Mouse (Mus musculus) brain, adult 2 months (tissue): ENCODE results near the gene Nfib.

Source experiments
- DNase-seq: peaks from one replicate; pipeline ENCODE4 v3.0.0; 2011; ENCODE audit warnings: low read depth, low spot score

The Nfib gene

GRCm38 (mm10) chr4:82691126-82692008 is 14.2 kb downstream of the Nfib start:
- no peak for DNase-seq

- peak; percentile 93 for DNase-seq
Measured at GRCm38 (mm10) chr4:82690267-82690666, 15.3 kb downstream of the Nfib start.

- DNase-seq: no peak
Measured at GRCm38 (mm10) chr4:82686037-82686436, 19.5 kb downstream of the Nfib start.

- DNase-seq: peak; percentile 75
Measured at GRCm38 (mm10) chr4:82684088-82684715, 21.3 kb downstream of the Nfib start.

GRCm38 (mm10) chr4:82683583-82683982 is 22.0 kb downstream of the Nfib start:
- no peak for DNase-seq

GRCm38 (mm10) chr4:82676104-82676503 is 29.4 kb downstream of the Nfib start:
- DNase-seq: peak; percentile 53

GRCm38 (mm10) chr4:82667271-82667872 is 38.2 kb downstream of the Nfib start:
- no peak for DNase-seq

GRCm38 (mm10) chr4:82664436-82664835 is 41.1 kb downstream of the Nfib start:
- DNase-seq: peak; percentile 3

GRCm38 (mm10) chr4:82663749-82664381 is 41.7 kb downstream of the Nfib start:
- DNase-seq: no peak

GRCm38 (mm10) chr4:82662626-82663025 is 42.9 kb downstream of the Nfib start:
- no peak for DNase-seq

- peak; percentile 12 for DNase-seq
Measured at GRCm38 (mm10) chr4:82662222-82662621, 43.3 kb downstream of the Nfib start.

- DNase-seq: no peak
Measured at GRCm38 (mm10) chr4:82661215-82661614, 44.3 kb downstream of the Nfib start.

- DNase-seq: no peak
Measured at GRCm38 (mm10) chr4:82645679-82646078, 59.9 kb downstream of the Nfib start.

- no peak for DNase-seq
Measured at GRCm38 (mm10) chr4:82644797-82645196, 60.8 kb downstream of the Nfib start.

- DNase-seq: no peak
Measured at GRCm38 (mm10) chr4:82643734-82644085, 61.8 kb downstream of the Nfib start.

- DNase-seq: peak; percentile 71
Measured at GRCm38 (mm10) chr4:82643022-82643733, 62.4 kb downstream of the Nfib start.

- no peak for DNase-seq
Measured at GRCm38 (mm10) chr4:82641066-82641680, 64.4 kb downstream of the Nfib start.

GRCm38 (mm10) chr4:82638251-82638650 is 67.3 kb downstream of the Nfib start:
- DNase-seq: no peak

- DNase-seq: no peak
Measured at GRCm38 (mm10) chr4:82637633-82638032, 67.9 kb downstream of the Nfib start.

- DNase-seq: no peak
Measured at GRCm38 (mm10) chr4:82636658-82637057, 68.9 kb downstream of the Nfib start.

GRCm38 (mm10) chr4:82635881-82636280 is 69.7 kb downstream of the Nfib start:
- DNase-seq: no peak
